8 mouse cellular contexts compared by ENCODE assay signal in the genomic region with DNA sequence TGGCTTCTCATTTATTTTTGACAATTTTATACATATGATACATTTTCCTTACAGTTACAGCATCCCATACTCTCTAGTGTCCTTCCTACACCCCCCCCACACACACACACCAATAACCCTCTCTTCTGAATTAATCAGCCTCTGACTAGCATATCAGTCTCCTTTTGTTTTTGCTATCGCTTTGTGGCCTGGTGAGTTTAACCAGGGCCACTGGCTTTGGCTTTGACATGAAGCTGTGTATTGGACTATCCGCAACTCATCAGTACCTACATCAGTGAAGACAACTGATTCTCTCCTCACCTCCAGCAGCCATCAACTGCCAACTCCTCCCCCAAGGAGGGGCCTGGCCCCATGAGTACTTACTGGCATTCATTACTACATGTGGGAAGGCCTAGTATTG.
"Had no signal": no experiment of that assay in that cellular context is flagged by ENCODE, and none has a peak within 500 bp of the region (broad histone marks: within the 10 kb centered on the region; RNA-seq: fewer than 3 reads in every experiment).

No protein-coding gene starts in this region.

- H3K9ac ChIP-seq: kidney, embryonic 15.5 days; limb, embryonic 13.5 days; liver, embryonic 14.5 days had no signal

- H3K9me3 ChIP-seq: kidney, embryonic 15.5 days; limb, embryonic 13.5 days had no signal

- H3K4me3 ChIP-seq: kidney, embryonic 15.5 days; limb, embryonic 13.5 days had no signal

- H3K36me3 ChIP-seq: kidney, embryonic 15.5 days; limb, embryonic 13.5 days had no signal

- H3K27me3 ChIP-seq: kidney, embryonic 15.5 days; limb, embryonic 13.5 days had no signal

- H3K4me1 ChIP-seq: kidney, embryonic 15.5 days; limb, embryonic 13.5 days had no signal

- DNase-seq: layer of hippocampus, postnatal 36 days; lung, adult 18-20 months; thymus, postnatal 4 days had no signal

- H3K27ac ChIP-seq: kidney, embryonic 15.5 days; limb, embryonic 13.5 days; liver, embryonic 14.5 days; stomach, postnatal 0 days had no signal

- H3K4me2 ChIP-seq: kidney, embryonic 15.5 days; limb, embryonic 13.5 days had no signal

- ATAC-seq: intestine, embryonic 16.5 days had no signal
